Mouse (Mus musculus): ENCODE results near the gene Chtf18.

- TF ChIP-seq CTCF (IDR thresholded peaks at IDR 0.05; ENCODE audit: low read depth, low read length) (no peak), EP300 (IDR thresholded peaks at IDR 0.05; ENCODE audit: insufficient read depth, low read depth, low read length) (no peak)
Measured at GRCm38 (mm10) chr17:25761561-25761970, 34.3 kb upstream of the Chtf18 start.

Measured in ES-Bruce4 (cell line).